Mouse (Mus musculus) bone marrow, adult 2 months (tissue): ENCODE measurements around the gene Kars.

Experiments used
- CTCF ChIP-seq: fragments of 200-500 bp; IDR thresholded peaks from 2 replicates; pipeline ENCODE4 v1.5.1; 2011; ENCODE audit warnings: low read length, control low read depth; ENCODE audit not compliant: control insufficient read depth, insufficient read depth
- POLR2A ChIP-seq: fragments of 200-500 bp; IDR thresholded peaks from 2 replicates; pipeline ENCODE4 v1.6.1; 2011; ENCODE audit warnings: low read depth, mild to moderate bottlenecking, control low read depth, low read length, borderline replicate concordance; ENCODE audit not compliant: control insufficient read depth

DNA sequence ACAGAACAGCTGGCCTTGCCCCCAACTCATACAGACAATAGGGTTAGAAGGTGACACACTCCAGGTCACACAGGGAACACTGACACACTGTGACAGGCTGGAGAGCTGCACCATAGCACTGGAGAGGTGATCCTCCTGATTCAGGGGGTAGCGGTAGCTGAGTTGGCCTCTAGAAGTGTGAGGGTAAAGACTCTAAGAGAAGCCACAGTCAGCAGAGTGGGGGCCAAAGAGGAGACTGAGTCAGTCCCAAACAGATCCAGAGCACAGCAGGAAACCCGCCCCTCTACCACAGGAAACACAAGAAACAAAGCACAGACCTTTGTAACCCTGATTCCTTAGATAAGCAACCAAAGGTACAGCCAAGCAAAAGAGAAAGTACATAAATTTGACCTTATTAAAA is 34.8 kb downstream of the Kars start:
- TF ChIP-seq CTCF (no peak), POLR2A (no peak)
